Comparison of ENCODE assay signal across 14 mouse cellular contexts in the genomic region with DNA sequence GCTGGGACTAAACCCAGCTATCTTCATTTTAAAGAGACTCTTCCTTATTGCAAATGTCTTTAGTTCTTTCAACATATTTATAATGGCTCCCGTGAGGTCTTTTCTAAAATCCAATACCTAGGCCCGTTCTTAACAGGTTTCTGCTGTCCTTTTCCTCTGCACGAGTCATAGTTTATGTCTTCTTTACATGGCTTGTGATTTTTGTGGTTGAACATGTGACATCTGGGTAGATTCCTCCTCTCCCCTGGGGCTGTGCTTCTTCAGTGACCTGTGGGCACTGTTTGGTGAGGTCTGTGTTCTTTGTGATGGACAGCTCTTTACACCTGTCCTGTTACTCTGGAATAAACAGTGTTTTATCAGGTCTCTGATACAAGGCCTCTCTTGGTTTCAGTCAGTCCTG.
"Had no signal": no experiment of that assay in that cellular context is flagged by ENCODE, and none has a peak within 500 bp of the region (broad histone marks: within the 10 kb centered on the region; RNA-seq: fewer than 3 reads in every experiment).

No protein-coding gene starts in this region.

- H3K36me3 ChIP-seq: liver, embryonic 15.5 days; lung, embryonic 15.5 days; midbrain, embryonic 13.5 days; midbrain, embryonic 15.5 days; neural tube, embryonic 13.5 days; neural tube, embryonic 15.5 days had no signal

- DNase-seq: liver, postnatal 0 days; lung, adult 2 months; lung, postnatal 14 days; lung, postnatal 36 days; right cerebral cortex, postnatal 14 days; thymus, adult 18-20 months; thymus, postnatal 14 days; thymus, postnatal 36 days had no signal

- H3K27me3 ChIP-seq: liver, embryonic 15.5 days; lung, embryonic 15.5 days; midbrain, embryonic 13.5 days; midbrain, embryonic 15.5 days; neural tube, embryonic 13.5 days; neural tube, embryonic 15.5 days had no signal
